Mouse (Mus musculus): ENCODE results near the gene Efcab6.

The Efcab6 gene

DNA sequence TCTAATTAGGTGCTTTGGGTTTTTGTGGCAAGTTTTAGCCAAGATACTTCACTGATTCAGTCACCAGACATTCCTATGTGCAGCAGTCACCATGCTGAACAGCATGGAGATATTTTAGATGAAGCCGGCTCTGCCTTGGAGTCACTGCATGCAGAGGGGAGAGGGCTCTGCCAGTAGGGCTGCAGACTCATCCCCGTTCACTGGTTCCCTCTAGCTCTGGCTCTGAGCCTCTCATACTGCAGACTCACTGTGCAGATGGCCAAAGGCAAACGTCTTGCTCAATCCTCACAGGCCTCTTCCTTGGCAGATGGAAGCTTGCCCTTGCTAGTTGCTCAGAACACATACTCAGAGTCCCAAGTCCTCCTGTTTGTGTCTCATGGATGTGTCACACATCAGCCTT lies 139.8 kb downstream of the Efcab6 start:
- in situ Hi-C loops (cut with MboI; ENCODE audit: low pct_unique_long_range_greater_than_20kb in 1 of 2, low sequenced_read_pairs in 2 of 2, unreplicated experiment in 1 of 2) = no loop called here

GRCm38 (mm10) chr15:83924656-83925055 lies 140.5 kb downstream of the Efcab6 start:
- in situ Hi-C loops (cut with MboI; ENCODE audit: low pct_unique_long_range_greater_than_20kb in 1 of 2, low sequenced_read_pairs in 2 of 2, unreplicated experiment in 1 of 2) = no loop called here

GRCm38 (mm10) chr15:83915376-83915775 lies 149.8 kb downstream of the Efcab6 start:
- in situ Hi-C loops (cut with MboI; ENCODE audit: low pct_unique_long_range_greater_than_20kb in 1 of 2, low sequenced_read_pairs in 2 of 2, unreplicated experiment in 1 of 2) = no loop called here

DNA sequence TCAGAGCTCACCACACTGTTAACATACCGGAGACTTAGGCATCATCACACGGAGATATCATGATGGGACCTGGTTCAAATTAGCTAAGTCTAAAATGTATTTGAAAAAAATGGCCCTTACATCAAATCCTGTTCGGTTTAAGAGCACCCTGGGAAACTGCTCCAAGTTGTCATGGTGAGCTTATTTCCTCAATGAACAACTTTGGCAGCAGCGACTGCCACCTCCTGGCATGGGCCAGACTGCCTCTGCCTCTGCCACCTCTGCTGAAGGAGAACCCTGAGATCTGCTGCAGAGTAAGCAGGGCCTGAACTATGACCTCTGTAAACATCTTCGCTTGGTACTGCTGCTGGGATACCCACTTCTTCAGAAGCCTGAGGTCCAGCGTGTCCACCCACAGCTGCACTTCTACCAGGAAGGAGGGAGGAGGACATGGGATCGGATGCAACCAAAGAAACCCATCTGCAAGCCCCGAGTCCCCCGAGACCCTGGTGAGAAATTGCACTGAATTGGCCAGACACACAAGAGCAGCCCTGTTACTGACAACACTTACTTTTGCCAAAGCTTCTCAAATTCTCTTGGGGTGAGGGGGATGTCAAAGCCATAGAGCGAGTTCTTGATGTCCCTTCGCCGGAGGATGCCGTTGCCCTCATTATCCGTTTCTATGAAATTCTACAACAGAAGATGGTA lies 152.0 kb downstream of the Efcab6 start:
- in situ Hi-C loops (cut with MboI; ENCODE audit: low pct_unique_long_range_greater_than_20kb in 1 of 2, low sequenced_read_pairs in 2 of 2, unreplicated experiment in 1 of 2) = no loop called here

- in situ Hi-C loops (cut with MboI; ENCODE audit: low pct_unique_long_range_greater_than_20kb in 1 of 2, low sequenced_read_pairs in 2 of 2, unreplicated experiment in 1 of 2) = no loop called here
These were observed 158.7 kb downstream of the Efcab6 start for GRCm38 (mm10) chr15:83906472-83906871.

DNA sequence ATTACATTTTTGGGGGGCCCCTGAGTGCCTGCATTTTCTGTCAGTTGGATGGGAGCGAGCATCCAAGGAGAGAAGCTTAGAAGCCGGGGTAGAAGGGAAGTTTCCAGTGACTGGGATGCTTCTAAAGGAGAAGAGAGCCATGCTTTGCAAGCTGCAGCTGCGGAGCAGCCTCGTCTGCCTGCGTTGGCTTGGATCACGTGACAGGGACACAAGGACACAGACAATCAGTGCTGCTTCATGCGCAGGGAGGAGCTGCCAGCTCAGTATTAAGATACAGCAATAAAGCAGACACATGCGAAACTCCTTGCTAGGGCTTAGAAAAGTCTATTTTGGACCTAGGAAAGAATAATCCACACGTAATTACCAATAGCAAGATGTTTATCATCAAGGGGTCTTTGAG lies 167.9 kb downstream of the Efcab6 start:
- in situ Hi-C loops (cut with MboI; ENCODE audit: low pct_unique_long_range_greater_than_20kb in 1 of 2, low sequenced_read_pairs in 2 of 2, unreplicated experiment in 1 of 2) = no loop called here

DNA sequence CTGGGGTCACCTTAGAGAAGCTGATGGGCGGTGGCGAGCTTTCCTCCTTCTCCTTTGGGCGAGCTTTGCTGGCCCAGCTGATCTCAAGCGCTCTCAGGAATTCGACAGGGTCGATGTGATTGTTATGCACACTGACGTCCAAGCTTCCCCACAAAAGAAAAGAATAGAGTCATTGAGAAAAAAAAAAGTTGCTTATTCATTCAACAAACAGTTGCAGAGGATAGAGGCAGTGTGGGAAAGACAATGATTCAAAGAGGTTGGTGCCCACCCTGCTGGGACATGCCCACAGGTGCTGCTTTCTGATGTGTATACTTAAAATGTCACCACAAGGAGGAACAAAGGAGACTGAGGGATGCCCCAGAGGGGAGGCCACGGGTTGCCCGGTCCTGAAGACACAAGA lies 169.2 kb downstream of the Efcab6 start:
- in situ Hi-C loops (cut with MboI; ENCODE audit: low pct_unique_long_range_greater_than_20kb in 1 of 2, low sequenced_read_pairs in 2 of 2, unreplicated experiment in 1 of 2) = no loop called here

- in situ Hi-C loops (cut with MboI; ENCODE audit: low pct_unique_long_range_greater_than_20kb in 1 of 2, low sequenced_read_pairs in 2 of 2, unreplicated experiment in 1 of 2) = no loop called here
These were observed 170.9 kb downstream of the Efcab6 start for GRCm38 (mm10) chr15:83894261-83894660.

GRCm38 (mm10) chr15:83892871-83893270 lies 172.3 kb downstream of the Efcab6 start:
- in situ Hi-C loops (cut with MboI; ENCODE audit: low pct_unique_long_range_greater_than_20kb in 1 of 2, low sequenced_read_pairs in 2 of 2, unreplicated experiment in 1 of 2) = no loop called here

DNA sequence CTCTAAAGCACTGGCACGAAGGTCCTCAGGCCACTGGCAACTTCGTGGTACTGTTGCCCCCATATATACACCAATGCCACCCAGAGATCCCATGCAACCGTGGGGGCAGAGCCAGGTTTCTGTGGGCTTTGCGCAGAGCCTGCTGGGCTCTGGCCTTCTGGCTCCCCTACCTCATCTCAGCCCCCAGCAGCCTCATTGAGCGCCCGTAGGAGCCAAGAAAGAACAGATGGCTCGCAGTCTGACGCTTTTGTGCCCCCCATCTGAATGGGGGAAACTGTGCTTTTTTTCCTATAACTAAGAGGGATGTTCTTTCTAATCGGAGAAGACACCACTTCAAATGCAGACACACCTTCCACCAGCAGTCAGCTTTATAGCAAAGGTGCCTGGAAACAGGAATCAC lies 180.9 kb downstream of the Efcab6 start:
- in situ Hi-C loops (cut with MboI; ENCODE audit: low pct_unique_long_range_greater_than_20kb in 1 of 2, low sequenced_read_pairs in 2 of 2, unreplicated experiment in 1 of 2) = no loop called here

DNA sequence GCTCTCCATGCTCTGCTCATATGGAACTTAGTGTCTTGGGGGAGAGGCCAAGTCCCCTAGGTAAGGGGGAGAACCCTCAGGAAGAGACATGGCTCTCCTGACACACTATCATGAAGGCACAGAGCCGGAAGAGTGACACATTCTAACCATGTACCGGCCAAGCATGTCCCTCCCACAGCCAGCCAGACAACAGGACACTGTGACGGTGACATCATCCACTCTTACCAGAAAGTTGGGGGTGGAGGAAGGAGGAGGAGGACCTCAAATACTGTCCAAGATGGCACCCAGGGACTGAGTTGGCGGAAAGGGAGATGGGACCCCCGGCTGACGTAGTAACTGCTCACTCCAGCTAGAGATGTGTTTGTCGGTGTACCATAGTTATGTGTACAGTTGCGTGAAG lies 181.4 kb downstream of the Efcab6 start:
- in situ Hi-C loops (cut with MboI; ENCODE audit: low pct_unique_long_range_greater_than_20kb in 1 of 2, low sequenced_read_pairs in 2 of 2, unreplicated experiment in 1 of 2) = no loop called here

DNA sequence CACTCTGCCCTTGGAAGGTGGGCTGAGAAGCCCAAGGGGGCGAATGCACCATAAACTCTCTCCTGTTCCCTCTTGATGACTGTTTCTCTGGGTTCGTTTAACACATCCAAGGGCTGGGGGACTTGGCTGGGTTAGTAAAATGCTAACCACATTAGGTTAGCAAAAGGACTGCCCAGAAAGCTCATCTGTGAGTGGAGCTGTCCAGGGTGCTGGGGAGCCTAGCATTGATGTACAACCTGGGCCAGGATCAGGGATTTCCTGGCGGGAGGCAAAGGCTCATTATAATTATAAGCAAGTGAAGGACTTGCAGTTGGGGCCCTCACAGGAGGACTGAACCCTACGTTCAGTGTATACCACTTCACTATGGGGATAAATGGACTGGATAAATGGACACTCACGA lies 185.3 kb downstream of the Efcab6 start:
- in situ Hi-C loops (cut with MboI; ENCODE audit: low pct_unique_long_range_greater_than_20kb in 1 of 2, low sequenced_read_pairs in 2 of 2, unreplicated experiment in 1 of 2) = no loop called here

DNA sequence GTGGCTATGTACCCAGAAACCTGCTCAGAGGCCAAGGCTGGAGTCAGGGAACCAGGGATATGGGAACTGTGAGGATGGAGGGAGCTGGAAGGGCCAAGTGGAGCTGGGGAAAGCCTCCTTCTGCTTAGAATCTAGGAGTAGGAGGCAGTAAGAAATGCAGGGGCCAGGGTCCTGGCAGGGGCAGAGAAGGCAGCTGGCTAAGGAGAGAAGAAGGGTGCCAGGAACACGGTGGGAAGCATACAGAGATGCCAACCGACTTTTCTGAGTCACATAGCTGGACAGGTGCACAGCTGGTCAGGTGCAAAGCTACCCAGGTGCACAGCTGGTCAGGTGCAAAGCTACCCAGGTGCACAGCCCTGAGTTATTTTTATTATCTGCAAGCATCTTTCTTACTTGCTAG lies 187.3 kb downstream of the Efcab6 start:
- in situ Hi-C loops (cut with MboI; ENCODE audit: low pct_unique_long_range_greater_than_20kb in 1 of 2, low sequenced_read_pairs in 2 of 2, unreplicated experiment in 1 of 2) = no loop called here

GRCm38 (mm10) chr15:83877155-83877866 lies 187.9 kb downstream of the Efcab6 start:
- in situ Hi-C loops (cut with MboI; ENCODE audit: low pct_unique_long_range_greater_than_20kb in 1 of 2, low sequenced_read_pairs in 2 of 2, unreplicated experiment in 1 of 2) = no loop called here

GRCm38 (mm10) chr15:83870936-83871335 lies 194.2 kb downstream of the Efcab6 start:
- in situ Hi-C loops (cut with MboI; ENCODE audit: low pct_unique_long_range_greater_than_20kb in 1 of 2, low sequenced_read_pairs in 2 of 2, unreplicated experiment in 1 of 2) = no loop called here

- in situ Hi-C loops (cut with MboI; ENCODE audit: low pct_unique_long_range_greater_than_20kb in 1 of 2, low sequenced_read_pairs in 2 of 2, unreplicated experiment in 1 of 2) = no loop called here
These were observed 199.6 kb downstream of the Efcab6 start for GRCm38 (mm10) chr15:83865626-83866025.

GRCm38 (mm10) chr15:83857129-83857528 lies 208.1 kb downstream of the Efcab6 start:
- in situ Hi-C loops (cut with MboI; ENCODE audit: low pct_unique_long_range_greater_than_20kb in 1 of 2, low sequenced_read_pairs in 2 of 2, unreplicated experiment in 1 of 2) = loop anchor here in 1 of 2 experiments (10.0 kb wide), 1 partner anchor 198 kb away; no protein-coding TSS in a partner anchor

DNA sequence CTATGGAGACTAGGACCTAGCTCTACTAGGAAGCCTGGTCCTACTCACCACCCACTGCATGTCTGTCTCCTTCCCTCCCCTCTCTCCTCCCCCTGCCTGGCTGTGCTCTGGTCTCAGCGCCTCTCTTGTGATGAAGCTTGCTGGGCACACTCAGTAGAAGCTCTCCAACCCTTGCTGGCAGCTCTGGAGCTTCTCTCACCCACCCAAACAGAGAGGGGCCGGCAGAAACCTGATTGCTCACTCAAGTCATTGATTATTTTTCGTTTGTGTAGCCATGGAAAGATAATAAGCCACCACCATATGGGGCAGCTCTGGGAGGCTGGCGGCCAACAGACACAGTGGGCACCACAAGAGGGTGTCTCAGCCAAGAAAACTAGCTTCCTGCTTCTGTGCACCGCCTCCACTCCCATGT lies 211.8 kb downstream of the Efcab6 start:
- in situ Hi-C loops (cut with MboI; ENCODE audit: low pct_unique_long_range_greater_than_20kb in 1 of 2, low sequenced_read_pairs in 2 of 2, unreplicated experiment in 1 of 2) = loop anchor here in 1 of 2 experiments (10.0 kb wide), 1 partner anchor 201 kb away; no protein-coding TSS in a partner anchor

GRCm38 (mm10) chr15:83848193-83848592 lies 217.0 kb downstream of the Efcab6 start:
- in situ Hi-C loops (cut with MboI; ENCODE audit: low pct_unique_long_range_greater_than_20kb in 1 of 2, low sequenced_read_pairs in 2 of 2, unreplicated experiment in 1 of 2) = no loop called here

- in situ Hi-C loops (cut with MboI; ENCODE audit: low pct_unique_long_range_greater_than_20kb in 1 of 2, low sequenced_read_pairs in 2 of 2, unreplicated experiment in 1 of 2) = no loop called here
These were observed 217.7 kb downstream of the Efcab6 start for GRCm38 (mm10) chr15:83847512-83847911.
